Mouse (Mus musculus) kidney, adult 2 months (tissue): ENCODE results near the gene Mertk. TPM values are rescaled to one million over a fixed set of nuclear protein-coding genes. Genes with fewer than 3 reads are reported as not detected.

Experiments
- DNase-seq: peaks from one replicate; pipeline ENCODE4 v3.0.0; 2021
- H3K27ac ChIP-seq: fragments of 200-500 bp; 2 replicates; pipeline ENCODE4 v1.5.1; 2012; ENCODE audit warnings: low read depth, low read length, control low read depth, inconsistent platforms; ENCODE audit not compliant: insufficient read depth
- H3K27me3 ChIP-seq: fragments of 200-500 bp; replicated peaks from 2 replicates; pipeline ENCODE4 v1.6.1; 2012; ENCODE audit warnings: mild to moderate bottlenecking, moderate library complexity, low read length, inconsistent platforms; ENCODE audit not compliant: control insufficient read depth, insufficient read depth
- H3K36me3 ChIP-seq: fragments of 200-500 bp; 2 replicates; pipeline ENCODE4 v1.6.1; 2012; ENCODE audit warnings: mild to moderate bottlenecking, moderate library complexity, low read length, inconsistent platforms; ENCODE audit not compliant: control insufficient read depth, insufficient read depth
- H3K4me1 ChIP-seq: fragments of 200-500 bp; 2 replicates; pipeline ENCODE4 v1.6.1; 2011; ENCODE audit warnings: low read length; ENCODE audit not compliant: control insufficient read depth, insufficient read depth
- H3K4me3 ChIP-seq: fragments of 200-500 bp; 2 replicates; pipeline ENCODE4 v1.5.1; 2011; ENCODE audit warnings: mild to moderate bottlenecking, low read depth, low read length, control low read depth; ENCODE audit not compliant: insufficient read depth
- CTCF ChIP-seq: fragments of 200-500 bp; conservative IDR thresholded peaks from 2 replicates; pipeline ENCODE4 v1.5.1; 2011; ENCODE audit warnings: low read depth, mild to moderate bottlenecking, control low read depth, low read length, moderate library complexity, mixed read lengths; ENCODE audit not compliant: insufficient read depth, insufficient read length
- POLR2A ChIP-seq: fragments of 200-500 bp; IDR thresholded peaks from one replicate; pipeline ENCODE4 v1.6.1; 2011; ENCODE audit warnings: low read depth, low read length, control low read depth
- WGBS: fragments of 180-500 bp; shearing (Covaris S2); methylation state at CpG from one replicate; pipeline ENCODE4 v1.1.7; 2018; 5-methylcytosine and 5-hydroxymethylcytosine counted together
- polyA plus RNA-seq: library from polyadenylated mRNA; depleted of rRNA; stranded (reverse); fragments of >200 nt; gene quantifications from 2 replicates; pipeline ENCODE4 v1.2.3, GENCODE M21; 2012; rRNA removed

Gene Mertk
- polyA plus RNA-seq, 1 experiment: 13.3 TPM

GRCm38 (mm10) chr2:128833435-128833834, 134.7 kb downstream of the Mertk start:
- 80% methylated on average over 2 of the region's 2 CpGs for WGBS
- no peak for TF ChIP-seq POLR2A
- no peak for TF ChIP-seq CTCF
- H3K27ac ChIP-seq: no peak overlapping the region
- H3K27me3 ChIP-seq: no peaks in the 10 kb centered on the region
- H3K36me3 ChIP-seq: peaks cover 14% of the 10 kb centered on the region
- no peak overlapping the region for H3K4me3 ChIP-seq
- no peak for DNase-seq
- peaks cover 3% of the 10 kb centered on the region; the same call in 1 of the 2 replicates for H3K4me1 ChIP-seq

- Histone ChIP-seq H3K4me3 (no peak overlapping the region), H3K4me1 (no peaks in the 10 kb centered on the region), H3K27ac (no peak overlapping the region), H3K27me3 (no peaks in the 10 kb centered on the region), H3K36me3 (peaks cover 12% of the 10 kb centered on the region)
- no peak for DNase-seq
- no peak for TF ChIP-seq POLR2A
- no peak for TF ChIP-seq CTCF
- 86% methylated on average over 8 of the region's 8 CpGs for WGBS
Measured at GRCm38 (mm10) chr2:128837531-128837930, 138.8 kb downstream of the Mertk start.

GRCm38 (mm10) chr2:128838611-128839010, 139.9 kb downstream of the Mertk start:
- H3K27me3 ChIP-seq: no peaks in the 10 kb centered on the region
- WGBS: 93% methylated on average over 3 of the region's 3 CpGs
- H3K4me3 ChIP-seq: no peak overlapping the region
- H3K27ac ChIP-seq: no peak overlapping the region
- H3K36me3 ChIP-seq: peaks cover 10% of the 10 kb centered on the region
- DNase-seq: no peak
- TF ChIP-seq POLR2A: no peak
- TF ChIP-seq CTCF: no peak
- H3K4me1 ChIP-seq: no peaks in the 10 kb centered on the region

- no peak overlapping the region for H3K4me3 ChIP-seq
- peaks cover 12% of the 10 kb centered on the region for H3K36me3 ChIP-seq
- H3K27me3 ChIP-seq: no peaks in the 10 kb centered on the region
- no peak overlapping the region for H3K27ac ChIP-seq
- no peaks in the 10 kb centered on the region for H3K4me1 ChIP-seq
- TF ChIP-seq POLR2A: no peak
- TF ChIP-seq CTCF: no peak
- WGBS: 83% methylated on average over 2 of the region's 2 CpGs
- no peak for DNase-seq
Measured at GRCm38 (mm10) chr2:128839501-128839900, 140.7 kb downstream of the Mertk start.

- Histone ChIP-seq H3K27ac (no peak overlapping the region), H3K36me3 (peaks cover 12% of the 10 kb centered on the region), H3K4me3 (no peak overlapping the region), H3K4me1 (no peaks in the 10 kb centered on the region), H3K27me3 (no peaks in the 10 kb centered on the region)
- TF ChIP-seq POLR2A (no peak), CTCF (no peak)
- DNase-seq: no peak
- WGBS: 93% methylated on average over 8 of the region's 8 CpGs
Measured at GRCm38 (mm10) chr2:128842437-128842836, 143.7 kb downstream of the Mertk start.

- whole genome bisulfite sequencing: 91% methylated on average over 2 of the region's 2 CpGs
- Histone ChIP-seq H3K36me3 (peaks cover 5% of the 10 kb centered on the region), H3K4me3 (no peak overlapping the region), H3K4me1 (no peaks in the 10 kb centered on the region), H3K27me3 (no peaks in the 10 kb centered on the region), H3K27ac (no peak overlapping the region)
- DNase-seq: no peak
- TF ChIP-seq CTCF: no peak
- TF ChIP-seq POLR2A: no peak
Measured at GRCm38 (mm10) chr2:128850036-128850435, 151.3 kb downstream of the Mertk start.

Other genes starting within 250 kb of the Mertk start
- not detected in 2 replicates for gene Spdye4c, start 107.7 kb upstream of the Mertk start, polyA plus RNA-seq
- 32.2 and 40.6 TPM in 2 replicates for gene Anapc1, start 11.6 kb upstream of the Mertk start, polyA plus RNA-seq
- gene Tmem87b, start 119.2 kb downstream of the Mertk start, polyA plus RNA-seq: 13.8 and 14.1 TPM in 2 replicates
- gene Fbln7, start 164.0 kb downstream of the Mertk start, polyA plus RNA-seq: 15.5 and 17.0 TPM in 2 replicates
- 1.3 and 2.5 TPM in 2 replicates for gene Zc3h8, start 245.1 kb downstream of the Mertk start, polyA plus RNA-seq